Mouse (Mus musculus): ENCODE measurements around the gene Wsb2. TPM values are rescaled to one million over a fixed set of nuclear protein-coding genes. Genes with fewer than 3 reads are reported as not detected.

The Wsb2 gene
- total RNA-seq, 2 experiments from 2014 or later = 23.1 to 87.8 TPM

DNA sequence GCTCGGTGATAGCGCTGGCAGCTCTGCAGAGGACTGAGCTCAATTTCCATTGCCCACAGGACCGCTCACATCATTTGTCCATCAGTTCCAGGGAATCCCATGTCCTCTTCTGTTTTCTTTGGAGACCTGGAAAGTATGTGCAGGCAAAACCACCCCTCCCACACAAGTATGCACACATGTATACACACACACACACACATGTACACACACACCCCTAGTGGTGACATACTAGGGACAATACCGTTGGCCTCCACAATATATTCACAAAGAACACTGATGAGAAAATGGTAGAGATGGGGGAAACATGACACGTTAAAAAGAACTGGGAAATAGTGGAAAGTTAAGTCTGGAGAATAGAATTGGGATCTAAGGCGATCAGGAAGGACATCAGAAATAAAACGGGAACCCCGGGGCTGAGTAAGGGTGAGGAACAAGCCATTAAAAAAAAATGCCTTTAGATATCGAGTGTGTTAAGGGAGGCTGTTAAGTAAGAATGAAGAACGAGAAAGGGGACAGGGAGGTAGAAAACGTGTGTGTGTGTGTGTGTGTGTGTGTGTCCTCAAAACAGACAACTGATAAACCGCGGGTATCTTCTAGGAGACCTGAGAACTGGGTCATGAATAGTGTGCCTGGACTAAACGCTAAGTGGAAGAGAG is 1.3 kb upstream of the Wsb2 start:
- ATAC-seq (replicated peaks; ENCODE audit: low FRiP score, low TSS enrichment, poor library complexity, severe bottlenecking) = no peak

DNA sequence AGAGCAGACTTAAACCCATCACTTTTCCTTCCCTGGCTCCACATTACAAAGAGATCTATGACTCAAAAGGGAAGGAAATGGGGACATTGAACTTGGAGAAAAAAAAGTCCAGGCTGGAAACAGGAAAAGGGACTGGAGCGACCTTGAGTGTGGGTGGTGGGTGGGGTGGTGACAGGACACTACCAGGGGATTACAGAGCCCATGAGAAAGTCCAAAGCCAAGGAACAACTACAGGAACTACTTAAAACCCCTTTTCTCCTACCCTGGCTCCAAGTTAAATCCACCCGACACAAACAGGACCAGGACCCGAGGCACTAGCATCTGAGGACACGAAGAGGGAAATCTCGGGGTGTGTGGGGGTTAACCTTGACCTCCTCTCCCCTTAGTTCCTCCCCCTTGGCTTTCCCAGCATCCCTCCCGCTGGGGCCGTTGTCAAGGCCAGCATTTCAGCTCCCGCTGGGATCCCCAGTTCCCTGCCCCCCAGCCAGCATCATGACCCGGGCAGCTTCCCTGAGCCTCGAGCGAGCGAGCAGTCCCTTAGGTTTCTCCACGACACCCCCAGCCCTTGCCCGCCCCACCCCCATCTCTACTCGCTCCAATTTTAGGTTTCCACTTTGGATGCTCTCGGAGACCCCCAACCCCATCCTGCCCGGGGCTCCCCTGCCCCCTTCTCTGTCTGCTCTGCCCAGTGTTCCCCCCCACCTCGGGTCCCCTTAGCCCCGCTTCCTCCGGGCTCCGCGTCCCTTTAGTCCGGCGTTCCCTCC is 557 bp upstream of the Wsb2 start:
- no peak for ATAC-seq (replicated peaks; ENCODE audit: low FRiP score, low TSS enrichment, poor library complexity, severe bottlenecking)

DNA sequence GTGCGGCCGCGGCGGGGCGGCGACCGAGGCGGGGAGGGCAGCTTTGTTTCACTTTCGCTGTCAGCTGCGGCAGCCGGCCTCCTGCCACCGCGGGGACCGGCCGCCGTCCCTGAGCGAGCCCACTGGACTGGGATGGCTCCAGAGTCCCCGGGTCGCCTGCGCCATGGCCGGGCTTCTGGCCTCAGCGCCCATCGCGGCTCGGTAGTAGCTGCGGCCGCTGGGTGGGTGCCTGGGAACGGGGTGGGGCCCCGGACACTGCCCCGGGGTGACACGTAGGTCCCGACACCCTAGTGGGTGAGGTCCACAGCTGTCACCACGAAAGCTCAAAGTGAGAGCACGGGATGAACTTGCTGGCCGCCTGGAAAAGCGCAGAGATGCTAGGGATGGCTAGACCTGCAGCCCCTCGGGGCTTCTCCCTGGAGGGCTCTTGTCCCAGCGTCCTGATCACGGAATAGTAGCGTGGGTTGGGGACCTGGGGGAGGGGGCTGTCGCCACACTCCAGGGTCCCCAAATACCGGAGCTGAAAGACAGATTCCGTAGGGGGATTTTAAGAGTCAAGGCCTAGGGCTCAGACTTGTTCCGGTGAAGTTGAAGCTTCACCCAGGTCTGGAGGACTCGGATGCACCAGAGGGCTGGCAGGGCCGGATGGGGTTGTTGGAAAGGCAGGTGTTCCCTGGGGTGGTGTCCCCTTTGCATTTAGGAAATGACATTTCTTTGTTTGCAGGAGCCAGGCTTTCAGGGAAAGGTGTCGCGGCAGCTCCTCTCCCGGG is 559 bp downstream of the Wsb2 start:
- ATAC-seq (replicated peaks; ENCODE audit: low FRiP score, low TSS enrichment, poor library complexity, severe bottlenecking) = no peak; the same call in 1 of the 2 replicates

DNA sequence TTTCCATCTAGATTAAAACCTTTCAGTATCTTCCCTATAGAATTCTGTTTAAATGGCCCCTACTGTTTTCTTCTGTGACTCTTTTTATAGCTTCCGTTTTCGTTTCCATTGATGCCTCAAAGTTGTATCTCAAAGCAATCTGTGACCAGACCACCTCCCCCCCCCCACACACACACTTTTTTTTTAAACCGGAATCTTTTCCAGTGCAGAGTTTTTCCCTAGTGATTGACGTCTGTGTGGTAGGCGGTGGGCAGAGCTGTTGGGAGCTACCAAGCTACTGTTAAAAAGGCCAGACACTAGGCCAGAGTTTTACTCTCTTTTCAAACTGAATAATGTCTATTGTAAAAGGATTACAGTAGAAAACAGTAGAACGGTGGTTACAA is 1.1 kb downstream of the Wsb2 start:
- ATAC-seq (replicated peaks; ENCODE audit: low FRiP score, low TSS enrichment, poor library complexity, severe bottlenecking) = no peak

GRCm38 (mm10) chr5:117358725-117359124 is 1.6 kb downstream of the Wsb2 start:
- ATAC-seq (replicated peaks; ENCODE audit: low FRiP score, low TSS enrichment, poor library complexity, severe bottlenecking) = no peak

- ATAC-seq (replicated peaks; ENCODE audit: low FRiP score, low TSS enrichment, poor library complexity, severe bottlenecking) = no peak
Observed at GRCm38 (mm10) chr5:117359497-117360227, 2.6 kb downstream of the Wsb2 start.

GRCm38 (mm10) chr5:117360228-117360515 is 3.1 kb downstream of the Wsb2 start:
- ATAC-seq (replicated peaks; ENCODE audit: low FRiP score, low TSS enrichment, poor library complexity, severe bottlenecking) = no peak

GRCm38 (mm10) chr5:117360631-117361541 is 3.8 kb downstream of the Wsb2 start:
- peak; percentile 67 for ATAC-seq (replicated peaks; ENCODE audit: low FRiP score, low TSS enrichment, poor library complexity, severe bottlenecking)

- ATAC-seq (replicated peaks; ENCODE audit: low FRiP score, low TSS enrichment, poor library complexity, severe bottlenecking) = no peak
Observed at GRCm38 (mm10) chr5:117361590-117361989, 4.5 kb downstream of the Wsb2 start.

GRCm38 (mm10) chr5:117363066-117363782 is 6.1 kb downstream of the Wsb2 start:
- ATAC-seq (replicated peaks; ENCODE audit: low FRiP score, low TSS enrichment, poor library complexity, severe bottlenecking) = no peak

- no peak for ATAC-seq (replicated peaks; ENCODE audit: low FRiP score, low TSS enrichment, poor library complexity, severe bottlenecking)
Observed at GRCm38 (mm10) chr5:117364821-117365220, 7.7 kb downstream of the Wsb2 start.

DNA sequence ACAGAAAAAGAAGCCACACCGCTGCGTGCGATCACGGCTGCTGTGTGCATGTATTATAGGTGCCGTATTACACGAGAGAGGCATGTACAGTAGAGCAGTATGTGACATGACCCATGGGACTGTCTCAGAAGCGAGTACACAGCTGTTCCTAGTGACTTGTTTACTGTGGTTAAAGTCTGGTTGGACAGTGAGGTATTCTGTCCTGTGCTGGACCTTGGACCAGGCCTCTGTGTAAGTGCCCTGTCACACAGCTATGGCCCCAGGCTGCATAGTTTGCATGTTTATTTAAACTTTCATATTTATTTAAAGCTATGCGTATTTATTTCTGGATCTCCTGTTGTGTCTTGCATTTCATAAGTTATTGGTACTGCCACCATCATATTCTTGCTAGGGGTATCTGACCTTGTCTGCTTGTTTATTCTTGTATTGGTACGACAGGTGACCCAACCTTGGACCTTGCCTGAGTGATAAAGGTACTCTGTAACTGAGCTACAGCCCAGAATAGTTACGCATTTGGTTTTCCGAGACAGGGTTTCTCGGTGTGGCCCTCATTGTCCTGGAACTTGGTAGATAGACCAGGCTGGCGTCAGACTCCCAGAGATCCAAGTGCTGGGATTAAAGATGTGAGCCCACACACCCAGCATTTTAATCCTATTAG is 8.9 kb downstream of the Wsb2 start:
- no peak for ATAC-seq (replicated peaks; ENCODE audit: low FRiP score, low TSS enrichment, poor library complexity, severe bottlenecking)

DNA sequence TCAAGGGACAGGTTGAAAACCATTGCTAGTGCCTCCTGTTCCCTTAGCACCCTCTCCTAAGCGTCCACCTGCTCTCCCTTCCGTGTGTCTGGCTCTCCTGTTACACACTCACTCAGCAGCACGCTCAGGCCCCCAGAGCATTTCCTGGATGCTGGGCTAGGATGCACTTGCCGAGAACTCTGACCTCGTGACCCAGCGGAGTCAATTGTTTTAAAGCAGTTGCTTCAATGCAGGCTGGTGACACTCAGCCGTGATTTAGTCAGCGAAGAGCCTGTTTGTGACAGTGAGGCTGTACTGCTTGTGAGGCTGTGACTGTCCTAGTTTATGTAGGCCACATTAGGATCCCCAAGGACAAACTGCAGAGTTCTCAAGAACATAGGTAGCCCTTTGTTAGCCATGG is 10.1 kb downstream of the Wsb2 start:
- ATAC-seq (replicated peaks; ENCODE audit: low FRiP score, low TSS enrichment, poor library complexity, severe bottlenecking) = no peak

- no peak for ATAC-seq (replicated peaks; ENCODE audit: low FRiP score, low TSS enrichment, poor library complexity, severe bottlenecking)
Observed at GRCm38 (mm10) chr5:117370592-117370991, 13.5 kb downstream of the Wsb2 start.

DNA sequence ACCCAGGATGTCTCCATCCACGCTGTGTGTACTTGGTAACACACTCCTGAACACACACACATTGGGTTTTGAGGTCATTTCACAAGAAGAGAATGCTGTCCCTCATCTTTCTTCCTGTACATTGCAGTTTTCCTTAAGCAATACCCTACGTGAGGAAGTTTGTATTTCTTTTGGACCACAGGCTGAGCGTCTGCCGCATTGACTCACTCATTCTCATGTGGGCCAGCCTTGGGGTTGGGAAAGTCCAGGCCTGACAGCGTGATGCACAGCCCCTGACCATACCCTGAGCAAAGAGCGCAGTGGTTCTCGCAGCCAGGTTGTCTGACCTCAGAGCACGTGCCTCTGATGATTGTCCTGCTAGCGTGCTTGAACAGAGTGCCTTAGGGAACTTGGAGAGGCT is 16.3 kb downstream of the Wsb2 start:
- ATAC-seq (replicated peaks; ENCODE audit: low FRiP score, low TSS enrichment, poor library complexity, severe bottlenecking) = no peak

- ATAC-seq (replicated peaks; ENCODE audit: low FRiP score, low TSS enrichment, poor library complexity, severe bottlenecking) = no peak
Observed at GRCm38 (mm10) chr5:117374372-117375049, 17.4 kb downstream of the Wsb2 start.

DNA sequence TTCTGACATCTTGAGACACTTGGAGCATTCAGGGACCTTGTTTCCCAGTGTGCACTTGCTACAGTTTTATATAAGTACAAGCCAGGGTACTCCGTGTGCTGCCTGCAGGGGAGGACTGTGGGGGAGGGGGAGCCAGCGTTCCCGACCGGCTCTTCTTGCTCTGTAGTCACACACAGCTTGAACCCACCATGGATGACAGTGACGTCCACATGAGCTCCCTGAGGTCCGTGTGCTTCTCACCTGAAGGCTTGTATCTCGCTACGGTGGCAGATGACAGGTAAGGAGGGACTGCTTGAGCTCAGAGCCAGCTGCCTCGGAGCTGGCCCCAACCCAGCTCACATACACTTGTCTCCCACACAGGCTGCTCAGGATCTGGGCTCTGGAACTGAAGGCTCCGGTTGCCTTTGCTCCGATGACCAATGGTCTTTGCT is 19.2 kb downstream of the Wsb2 start:
- no peak for ATAC-seq (replicated peaks; ENCODE audit: low FRiP score, low TSS enrichment, poor library complexity, severe bottlenecking)

Measured in megakaryocyte-erythroid progenitor cell, adult 5-6 weeks (primary cell).